Mouse (Mus musculus) ovary, postnatal 10 days (tissue): ENCODE results near the gene Cpsf6.
"Not testable (repeated sequence)": the region's sequence is repeated elsewhere in the genome, so short reads cannot be mapped to it uniquely, and the experiment has no call there.

Experiments used
- DNase-seq: peaks from one replicate; pipeline ENCODE4 v3.0.0; 2022; ENCODE audit warnings: low spot score

The Cpsf6 gene

DNA sequence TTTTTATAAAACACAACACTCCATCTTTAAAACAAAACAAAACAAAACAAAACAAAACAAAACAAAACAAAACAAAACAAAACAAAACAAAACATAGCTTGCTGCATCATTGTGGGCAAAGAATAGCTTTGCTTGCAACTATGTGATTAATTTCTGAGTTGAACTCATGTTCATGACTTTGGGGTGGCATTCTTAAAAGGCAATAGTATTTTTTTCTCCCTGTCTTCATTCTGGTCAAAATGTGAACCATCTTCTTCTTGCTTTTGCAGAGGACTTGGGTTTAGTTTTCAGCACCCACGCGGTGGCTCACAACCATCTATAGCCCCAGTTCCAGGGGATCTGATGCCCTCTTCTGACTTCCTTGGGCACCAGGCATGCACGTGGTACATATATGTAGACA, 20.0 kb upstream of the Cpsf6 start:
- no peak for DNase-seq

DNA sequence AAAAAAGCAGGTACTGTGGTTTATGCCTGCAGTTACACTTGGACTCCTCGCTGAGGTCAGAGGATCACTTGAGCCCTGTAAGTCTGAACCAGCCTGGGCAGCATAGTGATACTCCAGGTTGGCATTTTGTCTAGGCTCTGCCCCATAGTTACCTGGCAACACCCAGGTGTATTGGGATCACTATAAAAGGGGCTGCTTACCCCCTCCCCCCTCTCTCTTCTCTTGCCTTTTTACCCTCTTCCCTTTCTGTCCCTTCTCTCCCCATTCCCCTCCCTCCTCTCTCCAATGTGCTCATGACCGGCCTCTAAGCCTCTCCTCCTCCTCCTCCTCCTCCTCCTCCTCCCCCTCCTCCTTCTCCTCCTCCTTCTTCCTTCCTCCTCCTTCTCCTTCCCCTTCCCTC, 19.4 kb upstream of the Cpsf6 start:
- no peak for DNase-seq

DNA sequence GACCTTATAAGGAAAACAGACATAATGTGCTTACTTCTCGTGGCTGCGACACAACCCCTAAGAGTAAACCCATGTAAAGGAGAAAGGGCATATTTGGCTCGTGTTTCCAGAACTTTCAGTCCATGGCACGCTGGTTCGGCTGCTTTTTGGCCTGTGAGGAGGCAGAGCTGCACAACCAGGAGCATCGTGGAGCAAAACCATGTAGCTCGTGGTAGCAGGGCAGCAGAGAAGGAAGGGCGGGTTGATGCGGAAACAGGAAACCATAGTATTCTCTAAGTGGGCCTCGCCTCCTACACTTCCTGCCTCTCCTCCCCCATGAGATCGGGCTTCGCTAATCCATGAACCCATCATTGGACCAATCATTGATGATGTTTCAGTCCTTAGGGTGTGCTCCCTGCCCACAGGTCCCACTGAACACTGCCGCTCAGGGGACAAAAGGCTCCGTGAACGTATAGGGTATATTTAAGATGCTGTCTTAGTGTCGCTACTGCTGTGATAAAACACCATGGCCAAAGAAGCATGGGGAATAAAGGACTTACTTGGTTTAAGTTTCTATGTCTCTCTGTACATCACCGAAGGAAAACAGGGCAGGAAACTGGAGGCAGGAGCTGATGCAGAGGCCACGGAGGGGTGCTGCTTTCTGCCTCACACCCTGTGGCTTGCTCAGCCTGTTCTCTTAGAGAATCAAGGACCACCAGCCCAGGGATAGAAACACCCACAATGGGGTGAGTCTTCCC, 18.4 kb upstream of the Cpsf6 start:
- no peak for DNase-seq

DNA sequence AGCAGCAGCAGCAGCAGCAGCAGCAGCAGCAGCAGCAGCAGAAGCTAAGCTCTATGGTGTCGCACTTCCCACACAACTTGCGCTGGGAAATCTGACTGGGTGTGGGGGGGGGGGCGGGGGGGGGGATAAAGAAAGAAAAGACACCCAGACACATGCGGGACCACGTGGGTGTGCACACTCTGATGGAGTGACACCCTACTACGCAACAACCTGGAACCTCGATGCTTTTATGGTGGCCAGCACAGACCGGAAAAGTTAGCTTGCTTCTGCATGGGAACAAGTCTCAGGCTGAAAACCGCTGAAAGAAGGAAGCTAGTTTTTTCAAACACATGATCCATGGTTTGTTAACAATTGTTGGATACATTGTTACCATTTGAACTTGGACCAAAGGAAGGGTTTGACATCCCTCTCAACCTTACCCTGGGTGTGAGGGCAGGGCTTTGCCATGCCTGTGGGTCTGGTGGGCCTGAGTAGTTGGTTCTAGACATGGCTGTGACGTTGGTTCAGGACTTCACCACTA, 17.4 kb upstream of the Cpsf6 start:
- DNase-seq, result no peak

DNA sequence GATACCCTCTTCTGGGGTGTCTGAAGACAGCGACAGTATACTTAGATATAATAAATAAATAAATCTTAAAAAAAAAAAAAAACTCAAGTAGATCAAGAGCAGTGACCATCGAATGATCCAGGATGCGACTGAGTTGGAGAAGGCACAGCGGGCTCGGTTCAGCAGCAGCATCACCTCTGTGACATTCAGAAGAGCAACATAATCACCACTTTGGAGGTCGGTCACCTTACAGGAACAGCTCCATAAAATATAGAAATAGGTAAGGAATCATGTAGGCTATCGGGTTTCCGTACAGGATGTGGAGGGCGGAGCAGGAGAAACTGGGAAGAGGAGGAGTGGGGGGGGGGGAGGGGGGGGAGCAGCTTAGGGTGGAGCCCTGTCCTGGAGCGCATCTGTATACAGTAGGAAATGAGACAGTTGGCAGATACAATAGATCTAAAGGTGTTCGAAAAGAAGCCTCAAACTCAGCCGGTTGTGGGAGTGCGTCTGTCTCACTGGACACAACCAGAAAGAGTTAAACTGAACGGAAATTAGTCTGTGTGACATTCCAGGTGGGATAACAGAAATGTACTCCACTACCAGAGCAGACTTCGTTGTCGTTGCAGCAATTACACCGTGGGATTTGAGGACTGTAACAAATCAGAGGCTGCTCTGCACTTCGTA, 16.7 kb upstream of the Cpsf6 start:
- DNase-seq, result no peak

DNA sequence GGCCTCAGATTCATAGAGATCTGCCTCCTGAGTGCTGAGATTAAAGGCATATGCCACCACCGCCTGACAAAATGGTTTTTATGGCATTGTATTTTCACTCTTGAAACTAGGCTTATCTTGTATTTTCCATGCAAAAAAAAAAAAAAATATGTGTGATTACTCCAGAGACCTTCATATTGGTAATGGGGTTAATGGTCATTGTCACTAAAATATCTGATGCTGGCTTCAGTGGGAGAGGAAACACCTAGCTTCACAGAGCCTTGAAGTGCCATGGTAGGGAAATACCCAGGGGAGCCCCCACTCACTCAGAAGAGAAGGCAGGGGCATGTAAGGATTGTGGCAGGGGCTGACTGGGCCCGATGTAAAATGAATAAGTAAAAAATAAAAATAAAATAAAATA, 16.0 kb upstream of the Cpsf6 start:
- no peak for DNase-seq

DNA sequence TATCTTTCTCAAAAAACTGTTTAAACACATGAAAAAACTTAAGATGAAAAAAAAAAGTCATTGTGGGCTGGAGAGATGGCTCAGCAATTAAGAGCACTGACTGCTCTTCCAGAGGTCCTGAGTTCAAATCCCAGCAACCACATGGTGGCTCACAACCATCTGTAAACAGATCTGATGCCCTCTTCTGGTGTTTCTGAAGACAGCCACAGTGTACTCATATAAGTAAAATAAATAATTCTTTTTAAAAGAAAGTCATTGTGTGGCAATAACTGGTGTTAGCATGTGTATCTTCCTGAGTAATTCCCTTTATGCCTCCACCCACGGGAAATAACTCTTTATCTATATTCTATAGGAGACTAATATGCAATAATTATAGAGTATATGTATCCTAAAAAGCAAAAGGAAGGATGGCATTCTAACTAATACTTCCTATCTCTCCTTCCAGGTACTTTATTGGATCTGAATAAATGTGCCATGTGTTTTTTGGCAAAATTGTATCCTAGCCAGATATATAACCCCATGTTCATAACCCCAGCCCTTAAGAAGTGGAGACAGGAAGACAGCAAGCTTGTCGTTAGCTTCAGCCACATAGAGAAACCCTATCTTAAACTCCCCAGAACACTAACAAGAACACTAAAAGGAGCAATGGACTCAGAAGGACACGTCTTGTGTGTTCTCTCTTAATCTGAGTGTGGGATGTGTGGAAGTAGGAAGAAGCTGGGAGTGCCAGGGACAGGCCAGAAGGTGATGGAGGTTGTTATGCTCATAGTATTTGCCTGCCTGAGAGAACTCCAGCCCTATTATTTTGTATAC, 15.1 kb upstream of the Cpsf6 start:
- no peak for DNase-seq

DNA sequence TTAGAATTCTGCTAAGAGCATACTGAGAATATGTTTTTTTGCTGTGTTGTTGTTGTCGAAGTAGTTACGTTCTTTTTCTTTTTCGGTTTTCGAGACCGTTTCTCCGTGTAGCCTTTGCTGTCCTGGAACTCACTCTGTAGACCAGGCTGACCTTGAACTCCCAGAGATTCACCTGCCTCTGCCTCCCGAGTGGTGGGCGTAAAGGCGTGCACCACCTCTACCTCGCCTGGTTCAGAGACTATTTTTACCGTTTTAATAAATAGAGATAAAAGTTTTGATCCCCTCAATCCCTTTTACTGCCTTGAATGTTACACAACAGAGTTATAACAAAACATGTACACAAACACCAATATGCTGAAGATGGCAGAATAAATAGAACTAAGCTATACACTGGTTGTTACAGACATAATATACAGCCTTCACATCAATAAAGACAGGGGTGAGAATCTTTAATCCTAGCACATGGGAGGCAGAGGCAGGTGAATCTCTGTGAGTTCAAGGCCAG, 14.1 kb upstream of the Cpsf6 start:
- no peak for DNase-seq

DNA sequence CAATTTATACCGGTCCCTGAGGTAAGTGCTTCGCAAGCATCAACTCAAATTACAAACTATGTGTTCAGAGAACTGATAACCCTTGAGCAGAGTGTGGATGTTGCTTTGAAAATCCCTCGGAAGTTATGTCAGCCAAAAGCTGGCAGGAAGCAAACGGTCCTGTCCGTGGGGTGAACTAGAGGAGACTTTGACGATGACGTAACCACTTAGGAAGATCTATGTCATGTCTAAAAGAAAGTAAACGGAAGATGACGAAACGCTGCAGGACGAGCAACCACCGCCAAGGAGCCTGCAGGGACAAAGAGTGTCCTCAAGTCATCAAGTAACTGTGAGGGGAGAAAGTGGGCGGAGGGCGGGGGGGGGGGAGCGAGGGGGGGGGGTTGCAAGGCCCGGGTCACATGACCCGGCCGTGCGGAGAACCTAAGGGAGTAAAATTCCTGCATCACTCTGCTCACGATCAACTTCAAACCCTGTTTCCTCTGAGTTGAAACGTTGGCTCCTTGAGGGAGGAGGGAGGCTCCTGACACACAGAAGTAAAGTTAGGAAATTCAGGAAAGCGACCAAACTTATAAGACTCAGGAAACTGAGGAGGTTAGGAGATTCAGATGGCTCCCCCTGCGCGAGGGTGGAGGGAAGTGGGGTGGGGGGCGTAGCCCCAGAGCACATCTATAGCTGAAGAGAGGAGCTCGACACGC, 13.5 kb upstream of the Cpsf6 start:
- DNase-seq, result no peak

DNA sequence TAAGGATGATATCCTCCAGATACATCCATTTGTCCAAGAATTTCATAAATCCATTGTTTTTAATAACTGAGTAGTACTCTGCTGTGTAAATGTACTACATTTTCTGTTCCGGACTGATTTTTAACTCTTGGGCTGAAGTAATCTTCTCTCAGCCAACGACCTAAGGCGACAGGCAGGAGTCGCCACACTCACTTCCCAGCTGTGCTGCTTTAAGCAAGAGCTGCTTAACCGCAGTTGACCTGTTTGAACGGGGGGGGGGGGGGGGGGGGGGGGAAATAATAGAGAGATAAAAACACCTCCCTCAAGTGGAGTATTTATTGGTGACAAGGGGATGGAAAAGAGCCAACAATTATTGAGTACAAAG, 13.0 kb upstream of the Cpsf6 start:
- no peak for DNase-seq

DNA sequence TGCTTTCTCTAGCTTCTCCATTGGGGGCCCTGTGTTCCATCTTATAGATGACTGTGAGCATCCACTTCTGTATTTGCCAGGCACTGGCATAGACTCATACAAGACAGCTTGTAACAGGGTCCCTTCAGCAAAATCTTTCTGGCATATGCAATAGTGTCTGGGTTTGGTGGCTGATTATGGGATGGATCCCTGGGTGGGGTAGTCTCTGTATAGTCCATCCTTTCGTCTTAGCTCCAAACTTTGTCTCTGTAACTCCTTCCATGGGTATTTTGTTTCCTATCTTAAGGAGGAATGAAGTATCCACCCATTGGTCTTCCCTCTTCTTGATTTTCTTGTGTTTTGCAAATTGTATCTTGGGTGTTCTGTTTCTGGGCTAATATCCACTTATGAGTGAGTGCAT, 12.6 kb upstream of the Cpsf6 start:
- not testable (repeated sequence) for DNase-seq

DNA sequence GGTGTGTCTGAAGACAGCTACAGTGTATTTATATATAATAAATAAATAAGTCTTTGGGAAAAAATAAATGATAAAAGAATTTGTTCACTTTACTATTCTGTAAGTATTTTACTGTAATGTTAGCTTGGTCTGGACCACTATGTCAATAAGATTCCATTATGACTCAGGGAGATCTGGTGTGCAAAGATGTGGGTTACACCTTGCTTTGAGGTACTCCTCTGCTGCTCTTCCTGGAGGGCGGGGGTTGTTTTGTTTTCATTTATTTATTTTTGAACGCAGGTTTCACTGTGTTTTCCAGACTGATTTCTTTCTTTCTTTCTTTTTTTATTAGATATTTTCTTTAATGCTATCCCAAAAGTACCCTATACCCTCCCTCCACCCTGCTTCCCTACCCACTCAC, 12.0 kb upstream of the Cpsf6 start:
- DNase-seq, result no peak

DNA sequence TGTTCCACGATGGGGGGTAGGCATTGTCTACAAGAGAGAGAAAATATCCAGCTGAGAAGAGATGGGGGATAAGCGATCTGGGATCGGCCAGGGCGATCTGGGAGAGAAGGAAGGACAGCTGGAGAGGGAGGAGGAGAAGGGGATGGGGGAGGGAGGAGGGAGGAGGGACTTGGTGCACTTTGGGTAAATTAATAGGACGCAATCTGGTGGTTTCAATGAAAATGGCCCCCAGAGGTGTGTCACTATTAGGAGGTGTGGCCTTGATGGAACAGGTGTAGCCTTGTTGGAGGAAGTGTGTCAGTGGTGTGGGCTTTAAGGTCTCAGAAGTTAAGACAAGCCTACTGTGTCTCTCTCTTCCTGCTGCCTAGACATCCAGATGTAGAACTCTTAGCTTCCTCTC, 11.2 kb upstream of the Cpsf6 start:
- DNase-seq, result no peak

DNA sequence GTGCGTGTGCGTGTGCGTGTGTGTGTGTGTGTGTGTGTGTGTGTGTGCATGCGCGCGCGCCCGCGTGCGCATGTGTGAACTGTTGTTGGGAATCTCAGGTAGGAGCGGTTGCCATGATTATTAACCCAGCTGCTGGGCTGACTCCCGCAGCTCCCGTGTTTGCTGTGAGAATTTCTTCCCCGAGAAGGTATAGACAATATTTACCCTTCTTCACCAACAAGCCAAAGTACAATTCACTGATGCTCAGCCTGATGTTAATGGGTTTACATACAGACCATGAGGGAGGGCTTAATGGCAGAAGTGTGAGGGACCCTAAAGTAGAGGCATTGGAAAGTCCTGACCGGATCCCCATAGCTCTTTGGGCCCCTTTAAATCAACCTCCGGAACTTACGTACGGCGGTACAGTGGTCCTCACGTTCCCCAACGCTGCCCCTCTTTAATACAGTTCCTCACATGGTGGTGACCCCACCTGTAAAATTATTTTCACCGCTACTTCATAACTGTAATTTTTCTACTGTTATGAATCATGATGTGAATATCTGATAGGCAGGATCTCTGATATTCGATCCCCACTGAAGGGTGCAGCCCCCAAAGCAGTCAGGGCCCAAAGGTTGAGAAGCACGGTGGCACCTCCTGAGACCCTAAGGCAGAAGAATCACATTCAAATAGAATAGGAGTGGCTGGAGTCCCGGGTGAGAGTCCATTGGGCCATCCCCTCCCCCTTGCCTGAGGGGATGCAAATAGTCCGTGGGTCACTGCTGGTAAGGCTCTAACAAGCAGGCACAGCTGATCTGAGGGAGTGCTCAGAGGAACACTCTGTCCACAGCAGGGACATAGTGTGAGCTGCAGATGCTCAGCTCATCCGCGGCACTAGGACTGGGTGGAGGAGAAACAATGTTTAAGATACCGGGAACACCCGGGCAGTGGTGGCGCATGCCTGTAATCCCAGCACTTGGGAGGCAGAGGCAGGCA, 10.4 kb upstream of the Cpsf6 start:
- DNase-seq, result no peak

DNA sequence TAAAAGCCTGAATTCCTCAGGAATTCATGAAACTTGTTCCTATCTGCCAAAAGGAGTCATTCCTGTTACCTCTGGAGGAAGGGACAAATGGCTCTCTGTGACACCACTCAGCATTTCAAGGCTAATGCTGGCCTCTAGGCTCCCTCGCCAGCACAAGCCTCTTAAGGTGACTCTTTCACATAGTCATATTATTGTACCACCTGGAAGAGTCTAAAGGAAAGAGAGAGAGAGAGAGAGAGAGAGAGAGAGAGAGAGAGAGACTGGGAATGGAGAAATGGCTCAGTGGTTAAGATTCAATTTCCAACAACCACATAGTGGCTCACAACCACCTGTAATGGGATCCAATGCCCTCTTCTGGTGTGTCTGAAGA, 9.5 kb upstream of the Cpsf6 start:
- no peak for DNase-seq

DNA sequence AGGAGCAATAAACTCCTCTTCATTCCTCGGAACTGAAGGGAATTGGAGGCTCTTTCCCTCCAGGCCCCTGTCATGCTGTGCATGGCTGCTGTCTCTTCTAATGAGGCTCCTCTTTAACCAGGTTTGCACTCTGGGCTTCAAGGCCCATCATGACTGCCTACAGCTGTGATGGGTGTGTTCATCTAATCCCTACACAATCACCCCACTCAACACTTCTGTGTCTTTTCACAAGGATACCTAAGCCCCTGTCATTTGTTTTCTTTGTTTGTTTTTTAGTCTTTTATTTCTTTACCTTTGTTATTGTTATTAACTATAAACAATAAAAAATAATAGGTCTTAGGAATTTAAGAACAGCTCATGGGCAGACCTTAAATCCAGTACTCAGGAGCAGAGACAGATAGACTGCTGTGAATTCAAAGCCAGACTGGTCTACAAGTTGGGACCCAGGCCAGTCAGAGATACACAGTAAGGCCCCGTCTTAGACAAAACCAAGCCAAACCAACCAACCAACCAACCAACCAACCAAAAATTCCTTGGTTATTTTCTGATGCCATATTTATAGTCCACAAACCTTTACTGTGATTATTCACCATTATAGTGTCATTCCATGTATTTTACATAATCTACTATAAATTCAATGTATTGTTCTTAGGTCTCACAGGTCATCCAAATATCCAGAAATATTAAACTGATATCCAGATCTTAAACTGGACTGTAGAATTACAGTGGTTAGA, 9.0 kb upstream of the Cpsf6 start:
- DNase-seq, result no peak

DNA sequence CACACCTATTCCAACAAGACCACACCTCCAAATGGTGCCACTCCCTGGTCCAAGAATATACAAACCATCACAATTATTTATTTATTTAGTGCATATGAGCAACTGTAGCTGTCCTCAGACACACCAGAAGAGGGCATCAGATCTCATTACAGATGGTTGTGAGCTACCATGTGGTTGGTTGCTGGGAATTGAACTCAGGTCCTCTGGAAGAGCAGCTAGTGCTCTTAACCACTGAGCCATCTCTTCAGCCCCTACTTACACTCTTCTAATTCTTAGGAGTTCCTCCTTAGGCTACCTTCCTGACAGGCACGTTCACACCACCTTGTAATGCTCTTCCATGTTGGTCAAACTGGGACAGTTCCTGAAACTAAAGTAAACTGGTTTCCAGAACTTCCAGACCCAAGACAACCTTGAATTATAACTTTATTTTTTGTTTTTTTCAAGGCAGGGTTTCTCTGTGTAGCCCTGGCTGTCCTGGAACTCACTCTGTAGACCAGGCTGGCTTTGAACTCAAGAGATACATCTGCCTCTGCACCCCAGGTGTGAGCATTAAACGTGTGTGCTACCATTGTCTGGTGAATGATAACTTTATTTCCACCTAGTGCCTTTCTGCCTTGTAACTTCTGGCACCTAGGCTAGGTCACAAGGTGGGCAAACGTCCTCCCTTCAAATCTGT, 8.3 kb upstream of the Cpsf6 start:
- DNase-seq, result not testable (repeated sequence)

DNA sequence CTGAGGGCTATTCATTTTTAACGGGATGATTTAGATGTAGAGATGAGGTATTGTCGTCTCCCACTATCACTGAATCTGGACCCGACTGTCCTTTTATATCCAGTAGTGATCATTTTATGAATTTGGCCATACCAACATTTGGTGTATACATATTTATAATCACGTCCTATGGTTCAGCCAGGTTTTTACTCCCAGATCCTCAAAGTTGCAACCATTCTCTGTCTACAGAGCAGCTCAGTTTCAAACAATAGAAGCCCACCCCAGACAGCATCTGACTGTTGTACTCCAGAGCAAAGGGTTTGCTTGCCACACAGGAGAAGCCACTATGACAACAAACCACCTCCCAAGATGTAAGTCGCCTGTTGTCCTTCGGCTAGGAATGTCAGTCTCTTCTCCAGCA, 7.2 kb upstream of the Cpsf6 start:
- DNase-seq, result no peak

DNA sequence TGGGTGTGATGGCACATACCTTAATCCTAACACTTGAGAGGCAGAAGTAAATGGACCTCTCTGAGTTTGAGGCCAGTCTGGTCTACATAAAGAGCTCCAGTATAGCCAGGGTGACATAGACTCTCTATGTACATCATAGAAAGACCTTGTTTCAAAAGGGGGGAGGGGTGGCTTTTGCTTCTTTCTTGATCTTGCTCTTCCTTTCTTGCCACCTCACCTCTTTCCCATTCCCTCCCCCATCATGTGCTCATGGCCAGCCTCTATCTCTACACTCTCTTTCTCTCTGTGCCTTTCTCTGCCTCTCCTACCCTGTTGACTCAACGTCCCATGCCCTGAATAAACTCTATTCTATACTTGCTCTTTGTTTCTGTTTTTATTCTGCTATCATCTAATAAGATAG, 6.4 kb upstream of the Cpsf6 start:
- DNase-seq, result no peak

DNA sequence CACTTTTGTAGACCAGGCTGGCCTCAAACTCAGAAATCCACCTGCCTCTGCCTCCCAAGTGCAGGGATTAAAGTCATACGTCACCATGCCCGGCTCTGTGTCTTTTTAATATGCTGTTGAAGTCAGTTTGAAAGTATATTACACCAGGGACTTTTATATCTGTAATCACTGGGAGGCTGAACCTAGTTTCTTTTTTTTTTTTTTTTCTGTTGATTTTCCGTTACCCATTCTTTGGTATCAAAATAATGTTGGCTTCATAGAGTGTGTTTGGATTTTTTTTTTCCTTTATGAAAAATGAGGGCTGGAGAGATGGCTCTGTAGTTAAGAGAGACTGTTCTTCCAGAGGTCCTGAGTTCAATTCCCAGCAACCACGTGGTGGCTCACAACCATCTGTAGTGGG, 5.6 kb upstream of the Cpsf6 start:
- DNase-seq, result no peak
